Mouse (Mus musculus): ENCODE measurements around the gene Gm21882. TPM values are rescaled to one million over a fixed set of nuclear protein-coding genes. Genes with fewer than 3 reads are reported as not detected.
"Not testable (repeated sequence)": the region's sequence is repeated elsewhere in the genome, so short reads cannot be mapped to it uniquely, and the experiment has no call there.

The Gm21882 gene
- polyA plus RNA-seq (2012; rRNA removed), result not detected in 2 replicates

GRCm38 (mm10) chrY:40381423-40381822 is at the start of gene Gm21882:
Gene Gm21882 (minus strand): TSS chrY:40381523.
- DNase-seq; H3K27ac ChIP-seq (ENCODE audit: insufficient read depth, low read length); H3K4me3 ChIP-seq (replicated peaks; ENCODE audit: insufficient read depth, low read depth, low read length); H3K27me3 ChIP-seq (ENCODE audit: control insufficient read depth, insufficient read depth, low read length); H3K4me1 ChIP-seq (ENCODE audit: control insufficient read depth, insufficient read depth, low read length): not testable (repeated sequence)
- 50% methylated on average over 1 of the region's 1 CpGs for WGBS

Other genes with a start within 250 kb of the Gm21882 start
- gene Gm21865, start 64.6 kb downstream of the Gm21882 start, polyA plus RNA-seq (2012; rRNA removed), result not detected in 2 replicates

All from cerebellum, adult 2 months (tissue).